Mouse (Mus musculus) testis, adult 2 months (tissue): ENCODE data around the gene Plcb4.

Experiments used
- CTCF ChIP-seq: fragments of 200-500 bp; IDR thresholded peaks from 2 replicates; pipeline ENCODE4 v1.5.1; 2012; ENCODE audit warnings: low read depth, mild to moderate bottlenecking, inconsistent platforms, low read length, moderate library complexity; ENCODE audit not compliant: control insufficient read depth, insufficient read depth, insufficient replicate concordance
- POLR2A ChIP-seq: fragments of 200-500 bp; IDR thresholded peaks from 2 replicates; pipeline ENCODE4 v1.6.1; 2012; ENCODE audit warnings: low read depth, mild to moderate bottlenecking, inconsistent platforms, low read length, moderate library complexity; ENCODE audit not compliant: control insufficient read depth

- TF ChIP-seq POLR2A (no peak), CTCF (no peak)
Measured at GRCm38 (mm10) chr2:135759499-135760095, 100.8 kb downstream of the Plcb4 start.
